Mouse (Mus musculus) megakaryocyte progenitor cell, adult 5-6 weeks (primary cell): ENCODE measurements around the gene Rrm2. TPM values are rescaled to one million over a fixed set of nuclear protein-coding genes. Genes with fewer than 3 reads are reported as not detected.

Experiments used
- ATAC-seq: replicated peaks from 2 replicates; pipeline ENCODE4 v1.8.0; 2016; ENCODE audit warnings: mild to moderate bottlenecking, moderate TSS enrichment, inconsistent platforms; ENCODE audit not compliant: poor library complexity
- total RNA-seq, 2 experiments: library from RNA; stranded (forward) in 1 of 2; stranded (reverse) in 1 of 2; fragments of 157-497, 149-512 nt in 1 of 2; fragments of 200-1000 nt in 1 of 2; gene quantifications; 2 replicates each; pipeline versions ENCODE4 v1.2.3 to v1.2.4; 2015 to 2017

Gene Rrm2
- total RNA-seq, 2 experiments from 2014 or later, result 149 to 176 TPM

- ATAC-seq, result no peak
These were observed 38.7 kb downstream of the Rrm2 start for GRCm38 (mm10) chr12:24746579-24747296.

- no peak for ATAC-seq
These were observed 39.3 kb downstream of the Rrm2 start for GRCm38 (mm10) chr12:24747297-24747696.

- no peak for ATAC-seq
These were observed 42.5 kb downstream of the Rrm2 start for GRCm38 (mm10) chr12:24750521-24750920.

GRCm38 (mm10) chr12:24753680-24754079 lies 45.6 kb downstream of the Rrm2 start:
- no peak for ATAC-seq

- no peak for ATAC-seq
These were observed 46.7 kb downstream of the Rrm2 start for GRCm38 (mm10) chr12:24754693-24755092.

- no peak for ATAC-seq
These were observed 47.4 kb downstream of the Rrm2 start for GRCm38 (mm10) chr12:24755471-24755870.

GRCm38 (mm10) chr12:24757387-24757786 lies 49.3 kb downstream of the Rrm2 start:
- ATAC-seq, result no peak

- ATAC-seq, result peak; percentile 95
These were observed 50.3 kb downstream of the Rrm2 start for GRCm38 (mm10) chr12:24758374-24758773.

GRCm38 (mm10) chr12:24762253-24762652 lies 54.2 kb downstream of the Rrm2 start:
- ATAC-seq, result no peak; the same call in 1 of the 2 replicates

Other genes with a start within 250 kb of the Rrm2 start
- 31.0 and 34.1 TPM in 2 replicates for gene Taf1b, start 209.9 kb upstream of the Rrm2 start, total RNA-seq (2015)
- gene Taf1b, start 209.9 kb upstream of the Rrm2 start, total RNA-seq (2017), result 39.3 and 56.8 TPM in 2 replicates
- 0.22 and 0.49 TPM in 2 replicates for gene Grhl1, start 136.0 kb upstream of the Rrm2 start, total RNA-seq (2015)
- 0.20 and 0.42 TPM in 2 replicates for gene Grhl1, start 136.0 kb upstream of the Rrm2 start, total RNA-seq (2017)
- 7.4 and 9.1 TPM in 2 replicates for gene Klf11, start 57.0 kb upstream of the Rrm2 start, total RNA-seq (2015)
- gene Klf11, start 57.0 kb upstream of the Rrm2 start, total RNA-seq (2017), result 6.6 and 7.8 TPM in 2 replicates
- gene Cys1, start 26.4 kb upstream of the Rrm2 start, total RNA-seq (2015), result not detected in 2 replicates
- not detected in 2 replicates for gene Cys1, start 26.4 kb upstream of the Rrm2 start, total RNA-seq (2017)
- 2.7 TPM in 2 replicates for gene Mboat2, start 122.6 kb downstream of the Rrm2 start, total RNA-seq (2015)
- 1.8 and 7.7 TPM in 2 replicates for gene Mboat2, start 122.6 kb downstream of the Rrm2 start, total RNA-seq (2017)